Mouse (Mus musculus) layer of hippocampus, adult 9-10 months (tissue): ENCODE measurements at regions not wholly inside any gene's neighbourhood (a gene's known extent, or its start where the extent isn't known, plus 50 kb on each side); places are given as distances from the start of the nearest gene placed in this dataset.
A peak's percentile ranks its signal among the peaks of the same experiment; 100 is the strongest.

Source experiments
- DNase-seq: peaks from one replicate; pipeline ENCODE4 v3.0.0; 2022; ENCODE audit warnings: low spot score

DNA sequence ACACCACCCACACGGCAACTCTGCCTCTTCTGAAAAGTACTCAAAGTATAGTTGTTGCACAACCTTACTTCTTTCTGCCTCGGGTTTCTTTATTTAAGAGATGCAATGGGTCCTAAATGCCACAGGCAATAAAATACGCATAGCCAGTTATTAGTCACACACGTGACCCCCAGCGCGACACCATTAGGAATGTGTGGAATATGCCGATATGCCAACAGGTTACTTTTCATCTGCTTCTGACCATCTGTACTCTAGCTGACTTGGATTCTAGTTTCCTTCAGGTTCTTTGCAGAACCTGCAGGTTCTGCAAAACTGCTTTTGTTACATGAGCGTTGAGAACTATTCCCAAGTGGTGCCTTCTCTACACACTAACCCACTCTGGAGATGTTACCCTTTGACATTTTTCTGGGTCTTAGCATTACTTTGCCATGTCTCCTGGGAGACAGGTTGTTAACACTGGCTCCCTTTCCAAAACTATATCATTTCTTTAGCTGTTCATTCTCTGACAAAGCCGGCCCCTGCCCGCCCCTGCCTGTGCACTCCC lies 515.6 kb downstream of the Gja1 start:
- no peak for DNase-seq

GRCm38 (mm10) chr10:56893210-56893705 lies 516.1 kb downstream of the Gja1 start:
- no peak for DNase-seq

DNA sequence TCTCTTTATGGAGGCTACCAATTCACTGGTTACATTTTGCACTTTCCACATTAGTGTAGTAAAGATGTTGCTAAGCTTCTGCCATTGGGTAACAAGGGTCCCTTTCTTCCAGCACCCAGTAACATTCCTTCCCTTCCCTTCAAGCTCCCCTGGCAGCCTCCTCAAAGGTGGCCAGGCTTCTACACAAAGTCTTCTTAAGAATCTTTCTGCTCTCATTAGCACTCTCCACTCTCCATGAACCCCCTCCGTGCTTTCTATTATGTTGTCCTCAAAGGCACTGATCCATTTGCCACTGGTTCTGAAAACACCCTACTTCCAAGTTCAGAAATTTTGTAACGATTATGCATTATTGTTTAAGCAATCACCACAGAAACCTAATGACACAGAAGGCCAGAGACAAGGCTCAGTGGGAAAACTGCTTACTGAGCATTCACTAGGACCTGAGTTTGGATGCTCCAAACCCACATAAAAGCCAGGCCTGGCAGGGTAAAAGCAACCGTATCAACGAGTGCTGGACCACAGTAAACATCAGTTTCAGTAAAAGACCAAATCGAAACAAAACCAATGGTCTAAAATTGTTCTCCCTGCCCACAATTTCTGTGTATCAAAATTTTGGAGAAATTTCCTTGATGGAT lies 522.6 kb downstream of the Gja1 start:
- no peak for DNase-seq

- no peak for DNase-seq
Measured at GRCm38 (mm10) chr10:56900914-56901313, 523.8 kb downstream of the Gja1 start.

DNA sequence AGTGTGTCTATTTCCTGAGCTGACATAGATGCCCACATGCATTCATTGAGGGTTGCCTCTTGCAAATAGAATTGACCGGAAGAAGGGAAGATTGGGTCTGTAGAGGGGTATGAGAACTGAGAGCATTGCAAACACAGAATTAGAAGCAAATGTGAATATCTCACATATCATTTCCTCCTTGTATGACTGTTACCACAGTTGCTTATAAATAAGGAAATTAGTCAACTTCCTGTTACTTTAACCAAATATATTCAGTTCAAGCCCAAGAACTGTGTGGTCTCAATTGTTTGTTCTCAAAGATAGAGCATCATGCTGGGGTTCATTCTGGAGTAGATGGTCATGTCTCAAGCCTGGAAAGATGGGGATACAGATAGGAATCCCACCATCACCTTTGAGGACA lies 535.6 kb downstream of the Gja1 start:
- no peak for DNase-seq

DNA sequence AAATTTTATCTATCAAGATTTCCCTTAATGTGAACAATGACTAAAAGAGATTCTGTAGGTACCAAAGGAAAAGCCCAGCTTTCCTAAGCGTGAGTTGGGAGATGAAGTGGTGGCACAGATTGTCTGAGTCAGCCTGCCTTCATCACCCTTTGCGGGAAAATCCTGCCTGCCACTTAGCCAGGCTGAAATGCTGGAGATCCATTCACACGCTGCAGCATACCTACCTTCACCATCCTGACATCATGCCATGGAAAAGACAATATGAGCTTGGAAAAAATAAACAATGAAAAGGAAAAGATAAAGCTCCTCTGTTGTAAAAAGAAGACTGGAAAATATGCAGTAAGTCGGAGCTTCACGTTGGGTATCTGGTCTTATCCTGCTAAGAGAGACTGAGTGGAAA lies 537.0 kb downstream of the Gja1 start:
- DNase-seq: no peak

GRCm38 (mm10) chr10:56918412-56918811 lies 541.3 kb downstream of the Gja1 start:
- DNase-seq: no peak

GRCm38 (mm10) chr10:56920711-56921672 lies 543.9 kb downstream of the Gja1 start:
- no peak for DNase-seq

- DNase-seq: no peak
Measured at GRCm38 (mm10) chr10:56935174-56935573, 551.0 kb upstream of the Hsf2 start.

DNA sequence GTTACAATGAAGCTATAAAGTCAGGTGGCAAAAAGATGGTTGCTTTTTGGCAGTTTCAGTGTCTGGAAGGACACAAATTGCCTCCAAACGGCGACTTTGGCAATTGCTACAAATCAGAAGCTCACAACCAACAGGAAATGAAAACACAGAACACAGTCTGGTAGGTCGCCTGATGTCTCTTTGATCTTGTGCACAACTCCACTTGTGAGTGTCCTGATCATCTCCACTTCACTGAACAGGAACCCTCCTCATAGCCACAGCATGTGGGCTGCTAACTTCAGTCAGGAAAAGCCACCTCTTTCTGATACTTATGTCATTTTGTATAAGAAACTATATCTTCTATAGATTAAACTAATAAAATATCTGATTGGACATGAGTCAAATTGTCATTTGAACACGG lies 544.2 kb upstream of the Hsf2 start:
- no peak for DNase-seq

GRCm38 (mm10) chr10:56944434-56945145 lies 541.6 kb upstream of the Hsf2 start:
- no peak for DNase-seq

- no peak for DNase-seq
Measured at GRCm38 (mm10) chr10:56956728-56957127, 529.5 kb upstream of the Hsf2 start.

- no peak for DNase-seq
Measured at GRCm38 (mm10) chr10:56962096-56962807, 523.9 kb upstream of the Hsf2 start.

DNA sequence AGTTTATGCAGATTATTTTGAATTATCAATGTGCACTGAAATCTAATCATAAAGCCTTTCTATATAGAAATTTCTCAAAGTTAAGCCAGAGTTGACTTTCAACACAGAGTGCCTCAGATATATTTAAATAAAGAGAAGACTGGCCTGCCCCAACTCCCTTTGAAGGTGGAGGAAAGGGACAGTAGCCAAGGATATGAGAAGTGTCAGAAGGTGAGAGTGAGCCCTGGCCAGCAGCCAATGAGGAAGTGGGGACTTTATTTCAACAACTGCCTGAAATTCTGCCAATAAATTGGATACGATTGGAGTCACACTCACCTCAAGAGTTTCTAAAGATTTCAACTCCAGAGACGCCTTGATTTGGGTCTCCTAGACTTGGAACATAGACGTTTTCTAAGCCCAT lies 523.0 kb upstream of the Hsf2 start:
- DNase-seq: no peak

DNA sequence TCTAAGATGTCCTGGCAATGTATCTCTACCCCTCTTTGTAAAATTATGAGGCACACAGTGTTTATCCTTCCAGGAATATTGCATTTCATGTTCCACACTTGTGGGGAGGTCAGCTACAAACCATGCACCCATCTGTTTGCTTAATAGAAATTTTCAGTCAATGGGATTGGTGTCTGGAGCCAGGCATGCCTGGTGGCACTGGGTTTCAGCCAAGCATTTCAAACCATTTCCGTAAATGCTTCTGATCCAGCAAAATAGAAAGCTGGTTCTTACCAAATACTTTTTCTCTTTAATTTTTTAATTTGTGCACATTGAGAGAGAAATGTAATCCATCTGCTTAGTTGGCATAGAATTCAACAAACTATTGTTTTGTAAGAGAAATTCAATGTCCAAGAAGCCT lies 517.3 kb upstream of the Hsf2 start:
- peak; percentile 36 for DNase-seq

DNA sequence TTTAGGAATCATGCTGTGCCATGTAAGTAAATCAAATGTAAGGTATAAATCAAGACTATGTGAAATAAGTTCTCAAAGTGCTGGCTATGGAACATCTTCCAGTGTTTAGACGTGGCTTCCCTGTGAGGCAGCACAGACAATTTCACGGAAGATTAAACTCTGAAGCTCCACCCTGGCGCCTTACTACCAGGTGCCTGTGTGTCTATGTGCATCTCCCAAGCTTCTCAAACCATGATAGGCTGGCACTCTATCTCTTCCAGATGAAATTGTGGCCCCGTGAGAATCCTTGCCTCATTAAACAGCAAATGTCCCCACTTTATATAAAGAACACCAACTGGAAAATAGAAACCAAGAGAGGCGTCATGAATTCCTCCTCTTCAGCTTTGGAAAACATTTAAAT lies 511.4 kb upstream of the Hsf2 start:
- DNase-seq: no peak

DNA sequence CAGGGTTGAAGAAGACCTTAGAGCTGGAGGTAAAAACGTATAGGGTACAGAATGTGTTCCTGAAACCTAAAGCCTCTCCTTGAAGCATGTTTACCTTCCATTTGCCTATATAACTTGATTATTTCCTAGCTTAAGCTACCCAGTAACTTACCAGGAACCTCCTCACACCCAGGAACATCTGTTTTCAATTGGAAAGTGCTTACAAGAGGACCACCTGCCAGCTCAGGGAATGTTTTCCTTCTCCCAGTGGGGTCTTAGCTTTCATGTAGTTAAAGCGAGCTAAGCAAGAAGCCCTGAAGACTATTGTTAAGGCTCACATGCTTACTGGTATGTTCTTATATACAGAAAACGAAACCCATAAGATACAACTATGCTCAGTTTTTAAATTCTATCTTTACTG lies 506.6 kb upstream of the Hsf2 start:
- DNase-seq: no peak

DNA sequence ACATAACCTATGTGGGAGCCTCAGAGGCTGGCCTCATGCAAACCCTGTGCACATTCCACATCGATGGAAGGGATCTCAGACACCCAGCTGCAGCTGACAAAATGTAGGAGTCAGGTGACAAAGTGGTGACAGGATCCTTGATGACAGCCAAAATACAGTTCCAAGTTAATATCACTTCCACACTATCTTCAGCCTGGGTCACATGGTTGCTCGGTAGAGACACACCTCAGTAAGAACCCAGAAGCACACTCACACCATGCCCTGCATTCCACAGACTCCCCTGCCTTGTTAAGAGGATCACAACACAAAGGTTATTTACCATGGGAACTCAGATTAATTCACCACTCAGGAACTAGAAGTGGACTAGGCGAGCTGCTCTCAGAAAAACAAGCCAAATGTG lies 505.4 kb upstream of the Hsf2 start:
- no peak for DNase-seq

- DNase-seq: no peak
Measured at GRCm38 (mm10) chr10:56982526-56983190, 503.5 kb upstream of the Hsf2 start.

DNA sequence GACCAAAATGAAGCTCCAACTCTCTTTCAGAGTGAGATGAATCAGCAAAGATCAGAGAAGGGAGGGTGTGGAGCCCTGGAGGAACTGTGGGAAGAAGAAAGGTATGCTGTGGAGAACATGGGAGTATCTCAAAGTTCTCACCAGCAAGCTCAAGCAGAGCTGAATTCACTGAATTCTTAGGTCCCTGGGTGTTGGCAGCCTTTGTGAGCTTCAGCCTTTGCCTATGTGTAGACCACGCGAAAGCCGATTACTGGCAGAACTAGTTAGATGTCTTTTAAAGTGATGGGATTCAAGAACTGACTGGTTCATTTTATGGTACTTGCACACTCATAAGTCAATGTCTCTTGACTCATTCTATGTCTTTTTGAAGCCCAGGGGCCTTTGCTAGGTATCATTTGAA lies 491.2 kb upstream of the Hsf2 start:
- DNase-seq: no peak
